Mouse (Mus musculus): ENCODE measurements around the gene Cxcl10.

Gene Cxcl10

GRCm38 (mm10) chr5:92321631-92322400 is 26.9 kb downstream of the Cxcl10 start:
- no peak for DNase-seq (ENCODE audit: low read depth, low spot score)

GRCm38 (mm10) chr5:92318596-92318995 is 30.1 kb downstream of the Cxcl10 start:
- DNase-seq (ENCODE audit: low read depth, low spot score) = no peak

GRCm38 (mm10) chr5:92318119-92318518 is 30.6 kb downstream of the Cxcl10 start:
- no peak for DNase-seq (ENCODE audit: low read depth, low spot score)

- no peak for DNase-seq (ENCODE audit: low read depth, low spot score)
Observed at GRCm38 (mm10) chr5:92313776-92314175, 34.9 kb downstream of the Cxcl10 start.

GRCm38 (mm10) chr5:92312046-92312715 is 36.5 kb downstream of the Cxcl10 start:
- peak; percentile 83 for DNase-seq (ENCODE audit: low read depth, low spot score)

GRCm38 (mm10) chr5:92309681-92310511 is 38.8 kb downstream of the Cxcl10 start, which contains the start of gene Sdad1:
TSS of gene Sdad1 (minus strand) at chr5:92310479.
- peak; percentile 96 for DNase-seq (ENCODE audit: low read depth, low spot score)

- no peak for DNase-seq (ENCODE audit: low read depth, low spot score)
Observed at GRCm38 (mm10) chr5:92304291-92304690, 44.4 kb downstream of the Cxcl10 start.

GRCm38 (mm10) chr5:92302149-92302840 is 46.4 kb downstream of the Cxcl10 start:
- DNase-seq (ENCODE audit: low read depth, low spot score) = no peak

Measured in ES-CJ7 (cell line).